Comparison of ENCODE assay signal across 8 mouse cellular contexts in the genomic region with DNA sequence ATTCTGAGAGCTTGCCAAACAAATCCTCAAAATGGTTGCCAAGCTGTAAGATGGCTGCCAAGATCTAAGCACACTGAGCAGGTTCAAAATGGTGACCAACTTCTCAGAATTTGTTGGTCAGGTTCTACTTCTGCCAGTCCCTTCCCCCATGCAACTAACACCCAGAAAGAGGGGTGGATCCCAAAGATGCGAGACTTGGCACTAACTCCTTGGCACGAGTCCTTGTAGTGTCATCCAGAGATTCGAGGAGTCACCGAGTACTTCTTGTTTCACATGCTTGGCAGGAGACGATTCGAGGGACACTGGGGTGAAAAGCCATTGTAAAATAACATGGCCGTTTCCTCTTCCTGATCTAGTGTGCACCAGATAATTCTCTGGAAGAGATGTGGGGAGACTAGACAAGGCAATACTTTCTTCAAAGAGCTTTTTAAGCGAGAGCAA.
DNase-seq lines count a peak whose midpoint lies in the region; ATAC-seq and TF ChIP-seq lines count a peak whose summit lies in the region.

No protein-coding gene starts in this region.

- 0 out of 2 replicates have a peak, but pooled peaks have one; percentile 11 for TF ChIP-seq EP300 in heart, postnatal 0 days (IDR thresholded peaks at IDR 0.05; ENCODE audit: low read depth)

- H3K9ac ChIP-seq in embryonic facial prominence, embryonic 15.5 days, result no peak overlapping the region
- no peak overlapping the region for H3K9ac ChIP-seq in heart, postnatal 0 days (replicated peaks; ENCODE audit: low read depth, low read length)

- no peaks in the 10 kb centered on the region for H3K9me3 ChIP-seq in embryonic facial prominence, embryonic 15.5 days (replicated peaks)
- no peaks in the 10 kb centered on the region for H3K9me3 ChIP-seq in heart, postnatal 0 days (replicated peaks; ENCODE audit: control insufficient read depth, low read length)

- no peak for ATAC-seq in embryonic facial prominence, embryonic 15.5 days (ENCODE audit: insufficient number of reproducible peaks, low FRiP score, low TSS enrichment, low read depth)
- peak; percentile 42; the same call in 1 of the 2 replicates for ATAC-seq in heart, postnatal 0 days (ENCODE audit: insufficient read depth, low read depth)

- DNase-seq in layer of hippocampus, adult 2 months (ENCODE audit: low spot score in 2 of 2), result no peak
- no peak for DNase-seq in layer of hippocampus, postnatal 25 days (ENCODE audit: extremely low spot score in 1 of 2, low spot score in 1 of 2)
- peak; percentile 15 for DNase-seq in R1 (ENCODE audit: low read depth, low spot score)
- DNase-seq in heart, postnatal 0 days (ENCODE audit: low spot score), result peak; percentile 55
- DNase-seq in lung, adult 2 months, result peak; percentile 58
- DNase-seq in thymus, postnatal 0 days (ENCODE audit: low spot score), result no peak
- no peak for DNase-seq in natural killer cell, adult 2 months (ENCODE audit: low spot score in 2 of 2)

- no peak overlapping the region for H3K4me2 ChIP-seq in embryonic facial prominence, embryonic 15.5 days (replicated peaks)
- H3K4me2 ChIP-seq in heart, postnatal 0 days (ENCODE audit: low read depth, low read length), result no peak overlapping the region

- peaks cover 42% of the 10 kb centered on the region for H3K4me1 ChIP-seq in embryonic facial prominence, embryonic 15.5 days
- peaks cover 37% of the 10 kb centered on the region for H3K4me1 ChIP-seq in heart, postnatal 0 days (ENCODE audit: control insufficient read depth, insufficient read depth)
- H3K4me1 ChIP-seq in lung, adult 2 months (ENCODE audit: control insufficient read depth, insufficient read depth, low read length), result peaks cover 26% of the 10 kb centered on the region

- WGBS in embryonic facial prominence, embryonic 15.5 days, result 60% methylated on average over 8 of the region's 8 CpGs
- WGBS in heart, postnatal 0 days, result 50% methylated on average over 8 of the region's 8 CpGs
- WGBS in lung, adult 2 months, result 19% methylated on average over 8 of the region's 8 CpGs

- peak overlapping the region; percentile 66 for H3K27ac ChIP-seq in layer of hippocampus, adult 2 months
- peak overlapping the region; percentile 40; the same call in 1 of the 2 replicates for H3K27ac ChIP-seq in embryonic facial prominence, embryonic 15.5 days (replicated peaks)
- H3K27ac ChIP-seq in heart, postnatal 0 days (ENCODE audit: low read depth), result peak overlapping the region; percentile 76

- no peaks in the 10 kb centered on the region for H3K27me3 ChIP-seq in embryonic facial prominence, embryonic 15.5 days
- no peaks in the 10 kb centered on the region for H3K27me3 ChIP-seq in heart, postnatal 0 days (ENCODE audit: control insufficient read depth, insufficient read depth, low read length)

- TF ChIP-seq POLR2A in lung, adult 2 months (IDR thresholded peaks at IDR 0.05; ENCODE audit: borderline replicate concordance, extremely low read depth, low read depth, low read length), result no peak

- H3K36me3 ChIP-seq in embryonic facial prominence, embryonic 15.5 days, result no peaks in the 10 kb centered on the region
- no peaks in the 10 kb centered on the region for H3K36me3 ChIP-seq in heart, postnatal 0 days (replicated peaks; ENCODE audit: control insufficient read depth, insufficient read depth, low read length)

- H3K4me3 ChIP-seq in layer of hippocampus, adult 2 months, result no peak overlapping the region
- no peak overlapping the region for H3K4me3 ChIP-seq in embryonic facial prominence, embryonic 15.5 days (replicated peaks)
- H3K4me3 ChIP-seq in heart, postnatal 0 days (ENCODE audit: low read depth, low read length), result no peak overlapping the region
- peak overlapping the region; percentile 18 for H3K4me3 ChIP-seq in lung, adult 2 months (replicated peaks; ENCODE audit: extremely low read depth, low read depth, low read length)

- no peak for TF ChIP-seq CTCF in layer of hippocampus, adult 2 months (conservative IDR thresholded peaks at IDR 0.05)
- TF ChIP-seq CTCF in heart, postnatal 0 days (IDR thresholded peaks at IDR 0.05; ENCODE audit: low read depth), result no peak
- TF ChIP-seq CTCF in lung, adult 2 months (IDR thresholded peaks at IDR 0.05; ENCODE audit: insufficient read depth, low read length), result no peak

Comparison
In these comparisons a context has a peak if more than half of its experiments do, and no peak if none do; other contexts are left out.
1. DNase-seq: peak in R1 (single experiment), heart, postnatal 0 days (single experiment) and lung, adult 2 months (single experiment); none in layer of hippocampus, adult 2 months (0 of 2), layer of hippocampus, postnatal 25 days (0 of 2), thymus, postnatal 0 days (single experiment) and natural killer cell, adult 2 months (0 of 2).
2. Peak in every context shown above with its lines, with median percentiles within 50 percentile points of each other: H3K27ac ChIP-seq.